Mouse (Mus musculus) midbrain, embryonic 14.5 days (tissue): ENCODE measurements around the gene Ldlr. TPM values are rescaled to one million over a fixed set of nuclear protein-coding genes. Genes with fewer than 3 reads are reported as not detected.

Source experiments
- ATAC-seq: fragments of 200-750 bp; cut with Nextera tagmentation; 2 replicates; pipeline ENCODE4 v1.8.0; 2017; ENCODE audit warnings: moderate number of reproducible peaks, moderate library complexity; ENCODE audit not compliant: low FRiP score, low TSS enrichment
- DNase-seq: peaks from one replicate; pipeline ENCODE4 v3.0.0-alpha.2; 2015
- H3K27ac ChIP-seq: fragments of 300-500 bp; sonication (generic); replicated peaks from 2 replicates; pipeline ENCODE4 v1.5.1; 2014; ENCODE audit warnings: mild to moderate bottlenecking, low read depth, low read length, moderate library complexity
- H3K27me3 ChIP-seq: fragments of 300-500 bp; sonication (generic); 2 replicates; pipeline ENCODE4 v1.6.1; 2014; ENCODE audit warnings: low read length, control low read depth, mixed read lengths; ENCODE audit not compliant: control insufficient read depth, insufficient read depth
- H3K36me3 ChIP-seq: fragments of 300-500 bp; sonication (generic); 2 replicates; pipeline ENCODE4 v1.6.1; 2014; ENCODE audit warnings: low read length, control low read depth; ENCODE audit not compliant: control insufficient read depth, insufficient read depth
- H3K4me1 ChIP-seq: fragments of 300-500 bp; sonication (generic); 2 replicates; pipeline ENCODE4 v1.6.1; 2014; ENCODE audit warnings: mild to moderate bottlenecking, antibody characterized with exemption, low read length, control low read depth; ENCODE audit not compliant: control insufficient read depth, insufficient read depth
- H3K4me2 ChIP-seq: fragments of 300-500 bp; sonication (generic); 2 replicates; pipeline ENCODE4 v1.6.1; 2014; ENCODE audit warnings: mild to moderate bottlenecking, low read length, moderate library complexity
- H3K4me3 ChIP-seq: fragments of 300-500 bp; sonication (generic); replicated peaks from 2 replicates; pipeline ENCODE4 v1.5.1; 2014; ENCODE audit warnings: low read depth, low read length
- H3K9ac ChIP-seq: fragments of 300-500 bp; sonication (generic); replicated peaks from 2 replicates; pipeline ENCODE4 v1.6.1; 2014; ENCODE audit warnings: mild to moderate bottlenecking, low read length, moderate library complexity
- H3K9me3 ChIP-seq: fragments of 300-500 bp; sonication (generic); 2 replicates; pipeline ENCODE4 v1.6.1; 2016; ENCODE audit warnings: low read length, control low read depth, mixed read lengths; ENCODE audit not compliant: control insufficient read depth
- WGBS: fragments of 180-500 bp; shearing (Covaris S2); extraction: QIAGEN DNeasy Blood & Tissue Kit; methylation state at CpG from one replicate; pipeline ENCODE4 v1.1.7; 2014; 5-methylcytosine and 5-hydroxymethylcytosine counted together
- polyA plus RNA-seq: library from polyadenylated mRNA; unstranded; fragments of >200 nt; fragmentation: Nextera tagmentation; extraction: Ambion mirVana; gene quantifications from 2 replicates; pipeline ENCODE4 v1.2.1, GENCODE M21; 2014

Ldlr gene
- polyA plus RNA-seq, 1 experiment from 2014 or later: 8.2 TPM

DNA sequence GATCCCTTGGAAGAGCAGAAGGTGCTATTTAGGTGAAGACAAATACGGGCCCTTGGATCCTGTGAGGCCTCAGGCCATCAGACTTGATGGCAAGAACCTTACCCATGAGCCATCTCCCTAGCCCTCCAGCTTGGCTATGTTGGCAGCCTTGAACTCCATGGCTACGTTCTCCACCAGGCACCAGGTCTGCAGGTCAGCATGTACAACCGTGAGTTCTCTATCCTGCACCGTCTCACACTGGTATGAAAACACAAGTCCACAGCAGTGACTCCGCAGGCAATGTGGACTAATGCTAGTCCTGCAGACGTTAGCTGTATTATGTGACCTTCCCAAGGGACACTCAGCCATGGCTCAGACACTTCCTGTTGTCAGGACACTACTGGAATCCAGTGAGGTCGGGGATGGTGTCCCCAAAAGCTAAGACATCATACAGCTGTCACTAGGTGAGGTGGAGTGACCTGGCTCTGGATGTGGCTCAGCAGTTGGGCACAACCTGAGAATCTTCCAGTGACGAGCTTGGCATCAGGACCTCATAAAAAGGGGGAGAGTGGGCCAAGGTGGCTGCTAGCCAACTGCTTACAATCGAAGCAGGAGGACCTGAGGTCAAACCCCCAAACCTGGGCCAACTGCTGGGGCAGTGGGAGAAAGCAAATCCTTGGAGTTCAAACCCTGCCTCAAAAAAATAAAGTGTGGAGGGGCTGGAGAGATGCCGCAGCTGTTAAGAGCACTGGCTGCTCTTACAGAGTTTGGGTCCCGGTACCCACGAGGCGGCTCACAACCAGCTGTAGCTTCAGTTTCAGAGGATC is 31.4 kb downstream of the Ldlr start:
- Histone ChIP-seq H3K9ac (no peak overlapping the region), H3K27ac (no peak overlapping the region), H3K4me1 (no peaks in the 10 kb centered on the region), H3K4me2 (no peak overlapping the region), H3K36me3 (peaks cover 5% of the 10 kb centered on the region; the same call in 1 of the 2 replicates), H3K4me3 (no peak overlapping the region), H3K27me3 (no peaks in the 10 kb centered on the region), H3K9me3 (no peaks in the 10 kb centered on the region)
- ATAC-seq (no peak), DNase-seq (no peak)
- WGBS: 86% methylated on average over 13 of the region's 13 CpGs

DNA sequence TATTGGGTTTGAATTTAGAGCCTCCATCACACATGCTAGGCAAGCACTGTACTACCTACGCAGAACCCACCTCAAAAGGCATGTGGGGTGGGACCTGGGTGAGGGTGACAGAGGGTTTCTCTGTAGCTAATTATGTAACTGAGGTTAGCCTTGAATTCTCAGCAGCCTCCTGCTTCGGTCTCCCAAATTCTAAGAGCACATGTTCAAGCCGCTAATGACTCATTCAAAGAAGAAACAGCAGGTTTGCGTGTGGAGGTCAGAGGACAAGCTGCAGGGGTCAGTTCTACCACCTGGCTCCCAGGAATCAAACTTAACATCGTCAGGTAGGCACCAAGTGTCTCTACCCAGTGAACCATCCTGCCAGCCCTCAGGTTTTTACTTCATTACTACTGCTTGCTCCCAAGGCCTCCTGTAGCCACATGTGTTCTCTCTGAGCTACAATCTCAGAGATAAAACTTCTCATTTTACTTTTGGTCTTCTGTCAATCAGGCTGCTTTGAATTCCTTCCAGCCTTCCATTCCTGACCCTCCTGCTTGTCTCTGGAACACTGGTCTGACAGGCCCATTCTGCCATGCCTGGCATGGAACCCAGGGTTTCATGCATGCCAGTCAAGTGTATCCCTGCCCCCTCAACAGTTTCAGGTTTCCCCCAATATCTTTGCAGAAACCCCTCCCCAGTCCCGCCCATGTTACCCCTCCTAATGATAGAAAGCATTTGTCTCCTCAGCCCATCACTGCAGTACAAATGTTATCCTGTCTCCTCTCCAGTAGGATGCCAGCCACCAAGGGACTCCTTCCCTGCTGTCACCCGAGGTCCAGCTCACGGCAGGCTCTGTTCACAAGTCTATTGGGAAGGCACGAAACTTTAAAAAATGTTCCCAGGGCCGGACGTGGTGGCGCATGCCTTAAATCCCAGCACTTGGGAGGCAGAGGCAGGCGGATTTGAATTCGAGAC is 35.6 kb downstream of the Ldlr start:
- 60% methylated on average over 14 of the region's 14 CpGs for WGBS
- H3K9ac ChIP-seq: no peak overlapping the region
- no peak for DNase-seq

DNA sequence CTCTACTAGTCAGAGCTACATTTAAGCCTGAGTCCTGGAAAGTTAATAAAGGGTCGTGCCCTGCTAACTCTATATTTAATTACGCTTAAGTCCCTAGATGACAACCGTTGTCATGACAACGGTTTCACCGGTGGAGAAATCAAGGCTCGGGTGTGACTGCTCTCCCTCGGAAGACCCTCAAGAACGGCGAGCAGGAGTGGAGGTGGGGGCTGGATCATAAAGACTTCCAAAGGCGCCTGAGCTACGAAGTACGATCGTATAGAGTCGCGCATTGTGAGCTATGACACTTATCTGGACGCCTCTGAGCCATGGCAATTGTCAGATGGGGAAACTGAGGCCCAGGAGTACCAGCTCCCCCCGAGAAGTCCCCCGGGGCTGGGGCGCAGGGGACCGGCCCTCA is 36.4 kb downstream of the Ldlr start:
- H3K4me1 ChIP-seq: no peaks in the 10 kb centered on the region
- no peaks in the 10 kb centered on the region for H3K27me3 ChIP-seq
- DNase-seq (no peak), ATAC-seq (no peak)
- H3K36me3 ChIP-seq: no peaks in the 10 kb centered on the region
- no peak overlapping the region for H3K27ac ChIP-seq
- H3K9me3 ChIP-seq: no peaks in the 10 kb centered on the region
- peak overlapping the region; percentile 79 for H3K4me2 ChIP-seq
- H3K9ac ChIP-seq: peak overlapping the region; percentile 36; the same call in 1 of the 2 replicates
- WGBS: 2% methylated on average over 20 of the region's 20 CpGs
- H3K4me3 ChIP-seq: peak overlapping the region; percentile 56

More for the DNA sequence above, 35.6 kb downstream of the Ldlr start:
- no peak for ATAC-seq
- Histone ChIP-seq H3K36me3 (no peaks in the 10 kb centered on the region), H3K4me3 (peak overlapping the region; percentile 56), H3K4me2 (peak overlapping the region; percentile 79), H3K9me3 (no peaks in the 10 kb centered on the region), H3K4me1 (no peaks in the 10 kb centered on the region), H3K27ac (no peak overlapping the region), H3K27me3 (no peaks in the 10 kb centered on the region)

DNA sequence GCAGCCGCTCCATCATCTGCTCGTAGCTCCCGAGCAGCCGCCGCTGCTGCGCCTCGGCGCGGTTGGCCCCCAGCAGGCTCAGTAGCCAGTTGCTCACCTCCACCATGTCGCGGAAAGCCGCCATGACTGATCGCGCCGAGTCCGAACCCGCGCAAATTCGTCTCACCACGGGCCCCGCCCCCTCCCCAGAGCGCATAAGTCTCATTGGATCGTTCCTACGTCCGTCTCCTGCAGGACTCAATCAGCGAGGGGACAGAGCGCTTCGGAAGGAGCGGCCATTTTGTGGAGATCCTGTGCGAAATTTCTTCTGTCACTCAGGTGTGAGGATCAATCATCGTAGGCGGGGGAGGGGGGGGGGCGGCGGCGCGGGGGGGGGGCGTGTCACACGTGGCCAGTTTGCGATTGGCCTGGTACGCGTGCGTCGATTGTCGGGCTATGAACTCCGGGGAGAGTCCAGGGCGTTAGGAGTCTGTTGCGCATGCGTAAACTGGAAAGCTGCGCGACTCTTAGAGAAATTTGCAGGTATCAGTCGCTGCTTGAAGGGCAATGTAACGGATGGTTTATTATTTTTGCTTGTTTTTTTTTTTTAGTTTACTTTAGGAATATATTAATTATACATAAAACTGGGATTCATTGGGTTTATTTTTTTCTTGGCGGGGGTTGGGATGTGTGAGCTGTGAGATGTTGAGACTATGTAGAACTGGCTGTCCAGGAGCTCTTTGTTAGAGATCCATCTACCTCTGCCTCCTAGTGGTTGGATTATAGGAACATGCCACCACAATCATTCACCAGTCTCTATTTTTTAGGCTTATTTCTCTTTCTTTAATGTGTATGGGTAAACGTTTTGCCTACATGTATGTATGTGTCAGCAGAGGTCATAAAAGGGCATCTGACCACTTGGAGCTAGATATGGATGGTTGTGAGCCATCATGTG is 37.1 kb downstream of the Ldlr start, which contains the start of gene Spc24:
TSS of gene Spc24 (minus strand) at position 149 of the 934 bp plus-strand sequence.
- peak within 1 kb of the TSS; percentile 79 for H3K4me2 ChIP-seq
- no peaks in the 10 kb centered on the region for H3K9me3 ChIP-seq
- H3K36me3 ChIP-seq: no peaks in the 10 kb centered on the region
- H3K4me3 ChIP-seq: peak within 1 kb of the TSS; percentile 56
- H3K27ac ChIP-seq: peak within 1 kb of the TSS; percentile 74
- under 1% methylated on average over 51 of the region's 54 CpGs for WGBS
- H3K4me1 ChIP-seq: no peaks in the 10 kb centered on the region
- peak within 1 kb of the TSS; percentile 36 for H3K9ac ChIP-seq
- ATAC-seq (peak; percentile 96), DNase-seq (peak; percentile 99)
- H3K27me3 ChIP-seq: no peaks in the 10 kb centered on the region

DNA sequence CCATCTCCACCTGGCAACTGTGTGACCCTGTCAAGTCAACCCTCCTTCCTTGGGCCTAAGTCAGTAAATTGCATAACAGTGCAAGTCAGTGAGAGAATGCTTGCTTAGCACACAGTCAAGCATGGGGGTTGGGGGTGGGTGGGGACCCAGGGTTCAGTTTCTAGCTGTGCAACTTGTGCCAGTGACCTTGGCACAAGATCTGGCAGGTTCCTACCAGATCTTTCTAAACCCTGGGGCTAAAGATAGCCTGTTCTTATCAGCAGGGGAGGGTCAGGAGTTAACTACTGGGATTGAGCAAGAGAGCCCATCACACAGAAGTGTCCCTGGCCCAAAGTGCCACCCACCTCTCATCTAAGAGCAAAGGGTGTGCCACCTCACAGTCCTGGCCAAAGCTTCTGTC is 38.9 kb downstream of the Ldlr start:
- Histone ChIP-seq H3K36me3 (no peaks in the 10 kb centered on the region), H3K9me3 (no peaks in the 10 kb centered on the region), H3K9ac (no peak overlapping the region), H3K4me3 (no peak overlapping the region), H3K4me2 (no peak overlapping the region), H3K27ac (no peak overlapping the region), H3K4me1 (no peaks in the 10 kb centered on the region), H3K27me3 (no peaks in the 10 kb centered on the region)
- DNase-seq (no peak), ATAC-seq (no peak)

DNA sequence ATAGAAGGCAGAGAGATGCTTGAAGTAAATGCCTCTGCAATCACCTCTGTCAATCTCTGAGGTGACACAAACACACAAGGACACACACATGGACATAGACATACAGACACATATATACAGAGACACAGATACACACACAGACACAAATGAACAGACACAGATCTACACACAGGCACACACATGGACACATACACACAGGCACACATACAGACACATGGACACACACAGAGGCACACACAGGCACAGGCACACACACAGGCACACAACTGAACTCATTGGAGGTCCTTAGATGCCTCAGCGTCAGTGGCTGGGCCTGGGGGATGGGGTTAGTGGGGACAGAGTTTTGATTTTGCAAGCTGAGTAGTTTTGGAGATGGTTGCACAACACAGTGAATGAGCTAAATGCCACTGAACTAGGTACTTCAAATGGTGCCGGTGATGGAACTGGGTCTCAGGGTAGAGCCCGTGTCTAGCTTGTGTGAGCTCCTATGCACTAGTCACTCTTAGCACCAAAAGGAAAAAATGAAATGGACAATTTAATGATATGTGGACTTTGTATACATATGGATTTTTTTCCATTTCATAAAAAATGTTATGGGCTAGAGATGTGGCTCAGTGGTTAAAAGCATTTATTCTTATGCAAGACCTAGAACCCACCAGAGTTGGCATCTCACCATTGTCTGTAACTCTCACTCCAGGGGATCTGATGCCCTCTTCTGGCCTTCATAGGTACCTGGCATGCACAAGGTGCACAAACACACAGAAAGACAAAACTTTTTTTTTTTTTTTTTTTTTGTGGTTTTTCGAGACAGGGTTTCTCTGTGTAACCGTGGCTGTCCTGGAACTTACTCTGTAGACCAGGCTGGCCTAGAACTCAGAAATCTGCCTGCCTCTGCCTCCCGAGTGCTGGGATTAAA is 41.1 kb downstream of the Ldlr start:
- DNase-seq: no peak
- Histone ChIP-seq H3K9me3 (no peaks in the 10 kb centered on the region), H3K4me2 (no peak overlapping the region), H3K4me1 (no peaks in the 10 kb centered on the region), H3K36me3 (no peaks in the 10 kb centered on the region), H3K9ac (no peak overlapping the region), H3K4me3 (no peak overlapping the region), H3K27ac (no peak overlapping the region), H3K27me3 (no peaks in the 10 kb centered on the region)
- WGBS: 93% methylated on average over 6 of the region's 6 CpGs
- ATAC-seq: no peak

DNA sequence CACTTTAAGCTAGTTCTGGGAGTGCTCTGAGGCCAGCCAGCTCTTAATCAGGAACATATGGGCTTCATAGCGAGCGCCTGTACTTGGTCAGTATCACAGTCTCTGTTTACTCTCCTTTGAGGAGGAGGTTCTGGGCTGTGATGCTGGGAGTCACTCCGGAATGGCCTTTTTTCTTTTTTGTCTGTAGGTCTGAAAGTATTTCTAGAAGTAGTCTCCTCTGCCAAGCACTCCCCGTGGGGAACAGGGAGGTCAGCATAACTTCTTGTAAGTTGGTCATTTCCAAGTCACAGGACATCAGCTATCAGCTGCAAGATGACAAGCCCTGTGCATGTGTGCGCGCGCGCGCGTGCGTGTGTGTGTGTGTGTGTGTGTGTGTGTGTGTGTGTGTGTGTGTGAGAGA is 44.6 kb downstream of the Ldlr start:
- no peak overlapping the region for H3K4me3 ChIP-seq
- ATAC-seq (no peak), DNase-seq (no peak)
- no peak overlapping the region for H3K9ac ChIP-seq
- H3K27me3 ChIP-seq: no peaks in the 10 kb centered on the region
- no peaks in the 10 kb centered on the region for H3K4me1 ChIP-seq
- no peaks in the 10 kb centered on the region for H3K36me3 ChIP-seq
- H3K27ac ChIP-seq: no peak overlapping the region
- H3K9me3 ChIP-seq: no peaks in the 10 kb centered on the region
- 91% methylated on average over 11 of the region's 11 CpGs for WGBS
- H3K4me2 ChIP-seq: no peak overlapping the region
